Mouse (Mus musculus): Measurements from ENCODE around the gene Nmd3. TPM values are rescaled to one million over a fixed set of nuclear protein-coding genes. Genes with fewer than 3 reads are reported as not detected.

The Nmd3 gene
- total and polyA plus RNA-seq, 3 experiments = 97.8 to 187 (median 138) TPM

- TF ChIP-seq GATA2 (IDR thresholded peaks at IDR 0.05; ENCODE audit: borderline replicate concordance, low read depth, low read length) = no peak
- TF ChIP-seq CTCF (IDR thresholded peaks at IDR 0.05; ENCODE audit: low read depth, low read length) = no peak
- TF ChIP-seq GATA1 (IDR thresholded peaks at IDR 0.05; ENCODE audit: borderline replicate concordance, low read length) = no peak
- no peak for TF ChIP-seq TAL1 (conservative IDR thresholded peaks at IDR 0.05; ENCODE audit: low read depth, low read length)
- TF ChIP-seq POLR2AphosphoS5 (IDR thresholded peaks at IDR 0.05; ENCODE audit: insufficient replicate concordance, low read depth, low read length) = no peak
- no peaks in the 10 kb centered on the region for H3K4me1 ChIP-seq (ENCODE audit: insufficient read depth, low read depth, low read length)
- H3K9me3 ChIP-seq (replicated peaks) = no peaks in the 10 kb centered on the region
- H3K4me3 ChIP-seq (ENCODE audit: low read depth, low read length) = no peak overlapping the region
- H3K27me3 ChIP-seq (ENCODE audit: insufficient read depth, low read length) = peaks cover 9% of the 10 kb centered on the region; the same call in 1 of the 2 replicates
- no peaks in the 10 kb centered on the region for H3K36me3 ChIP-seq (replicated peaks)
- DNase-seq (ENCODE audit: low spot score) (no peak), ATAC-seq (ENCODE audit: extremely low read depth, insufficient number of reproducible peaks, low FRiP score, poor library complexity, severe bottlenecking) (no peak)
These were observed 79.1 kb downstream of the Nmd3 start for GRCm38 (mm10) chr3:69800829-69801384.

- Histone ChIP-seq H3K4me3 (ENCODE audit: low read depth, low read length) (no peak overlapping the region), H3K27me3 (ENCODE audit: insufficient read depth, low read length) (peaks cover 7% of the 10 kb centered on the region; the same call in 1 of the 2 replicates), H3K9me3 (replicated peaks) (no peaks in the 10 kb centered on the region), H3K4me1 (ENCODE audit: insufficient read depth, low read depth, low read length) (no peaks in the 10 kb centered on the region), H3K36me3 (replicated peaks) (no peaks in the 10 kb centered on the region)
- TF ChIP-seq CTCF (IDR thresholded peaks at IDR 0.05; ENCODE audit: low read depth, low read length) = no peak
- TF ChIP-seq TAL1 (conservative IDR thresholded peaks at IDR 0.05; ENCODE audit: low read depth, low read length) = no peak
- no peak for ATAC-seq (ENCODE audit: extremely low read depth, insufficient number of reproducible peaks, low FRiP score, poor library complexity, severe bottlenecking)
- DNase-seq (ENCODE audit: low spot score) = no peak
These were observed 81.4 kb downstream of the Nmd3 start for GRCm38 (mm10) chr3:69803137-69803536.

Other genes starting within 250 kb of the Nmd3 start
- not detected in 2 replicates for gene B3galnt1, start 123.0 kb upstream of the Nmd3 start, total RNA-seq (2014; fragmentation: Nextera tagmentation)
- not detected in 2 replicates for gene B3galnt1, start 123.0 kb upstream of the Nmd3 start, total RNA-seq (2017)
- not detected in 2 replicates for gene B3galnt1, start 123.0 kb upstream of the Nmd3 start, polyA plus RNA-seq (2012)
- not detected in 2 replicates for gene Sptssb, start 138.0 kb downstream of the Nmd3 start, total RNA-seq (2014; fragmentation: Nextera tagmentation)
- not detected in 2 replicates for gene Sptssb, start 138.0 kb downstream of the Nmd3 start, total RNA-seq (2017)
- not detected in 2 replicates for gene Sptssb, start 138.0 kb downstream of the Nmd3 start, polyA plus RNA-seq (2012)